Mouse (Mus musculus) forebrain, embryonic 15.5 days (tissue): ENCODE results near the gene Rab3ip. TPM values are rescaled to one million over a fixed set of nuclear protein-coding genes. Genes with fewer than 3 reads are reported as not detected.

Experiments
- ATAC-seq: fragments of 200-750 bp; cut with Nextera tagmentation; replicated peaks from 2 replicates; pipeline ENCODE4 v1.8.0; 2017; ENCODE audit warnings: mild to moderate bottlenecking, moderate TSS enrichment, moderate library complexity
- H3K27ac ChIP-seq: fragments of 300-500 bp; sonication (generic); replicated peaks from 2 replicates; pipeline ENCODE4 v1.5.1; 2015; ENCODE audit warnings: mild to moderate bottlenecking, inconsistent platforms
- H3K27me3 ChIP-seq: fragments of 300-500 bp; sonication (generic); 2 replicates; pipeline ENCODE4 v1.6.1; 2015; ENCODE audit warnings: inconsistent platforms
- H3K36me3 ChIP-seq: fragments of 300-500 bp; sonication (generic); 2 replicates; pipeline ENCODE4 v1.6.1; 2015; ENCODE audit warnings: mild to moderate bottlenecking, inconsistent platforms
- H3K4me1 ChIP-seq: fragments of 300-500 bp; sonication (generic); 2 replicates; pipeline ENCODE4 v1.6.1; 2015; ENCODE audit warnings: inconsistent platforms
- H3K4me2 ChIP-seq: fragments of 300-500 bp; sonication (generic); replicated peaks from 2 replicates; pipeline ENCODE4 v1.6.1; 2015; ENCODE audit warnings: mild to moderate bottlenecking, inconsistent platforms
- H3K4me3 ChIP-seq: fragments of 300-500 bp; sonication (generic); 2 replicates; pipeline ENCODE4 v1.5.1; 2015; ENCODE audit warnings: mild to moderate bottlenecking, inconsistent platforms
- H3K9ac ChIP-seq: fragments of 300-500 bp; sonication (generic); replicated peaks from 2 replicates; pipeline ENCODE4 v1.6.1; 2015; ENCODE audit warnings: mild to moderate bottlenecking, inconsistent platforms
- H3K9me3 ChIP-seq: fragments of 300-500 bp; sonication (generic); 2 replicates; pipeline ENCODE4 v1.6.1; 2016; ENCODE audit warnings: inconsistent platforms
- WGBS: fragments of 180-500 bp; shearing (Covaris S2); methylation state at CpG from one replicate; pipeline ENCODE4 v1.1.7; 2015; ENCODE audit warnings: mixed read lengths; 5-methylcytosine and 5-hydroxymethylcytosine counted together
- polyA plus RNA-seq: library from polyadenylated mRNA; unstranded; fragments of >200 nt; fragmentation: Nextera tagmentation; extraction: Ambion mirVana; gene quantifications from 2 replicates; pipeline ENCODE4 v1.2.1, GENCODE M21; 2015

The Rab3ip gene
- polyA plus RNA-seq, 1 experiment from 2014 or later, result 50.4 TPM

DNA sequence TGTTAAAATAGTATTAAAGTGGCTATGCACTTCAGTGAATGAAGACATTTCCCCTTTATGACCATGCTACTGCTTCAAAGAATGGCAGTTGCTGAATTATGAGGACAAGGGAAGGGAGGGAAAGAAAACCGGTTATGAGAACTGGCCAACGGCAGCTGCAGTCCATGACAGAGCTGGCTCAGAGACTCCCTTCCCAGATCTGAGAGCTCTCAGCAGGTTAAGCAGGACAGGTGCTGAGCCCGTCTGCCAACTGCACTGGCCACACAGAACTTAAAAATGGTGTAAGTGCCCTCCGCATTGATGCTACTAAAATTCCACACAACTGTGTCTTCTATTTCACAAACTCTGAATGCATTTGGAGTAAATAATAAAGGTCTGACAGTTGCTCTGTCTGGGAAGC is 73.1 kb downstream of the Rab3ip start:
- Histone ChIP-seq H3K4me1 (no peaks in the 10 kb centered on the region), H3K36me3 (no peaks in the 10 kb centered on the region), H3K9ac (no peak overlapping the region), H3K9me3 (no peaks in the 10 kb centered on the region), H3K4me2 (no peak overlapping the region), H3K4me3 (no peak overlapping the region), H3K27me3 (no peaks in the 10 kb centered on the region), H3K27ac (no peak overlapping the region)
- ATAC-seq, result no peak
- 81% methylated on average over 4 of the region's 4 CpGs for WGBS

DNA sequence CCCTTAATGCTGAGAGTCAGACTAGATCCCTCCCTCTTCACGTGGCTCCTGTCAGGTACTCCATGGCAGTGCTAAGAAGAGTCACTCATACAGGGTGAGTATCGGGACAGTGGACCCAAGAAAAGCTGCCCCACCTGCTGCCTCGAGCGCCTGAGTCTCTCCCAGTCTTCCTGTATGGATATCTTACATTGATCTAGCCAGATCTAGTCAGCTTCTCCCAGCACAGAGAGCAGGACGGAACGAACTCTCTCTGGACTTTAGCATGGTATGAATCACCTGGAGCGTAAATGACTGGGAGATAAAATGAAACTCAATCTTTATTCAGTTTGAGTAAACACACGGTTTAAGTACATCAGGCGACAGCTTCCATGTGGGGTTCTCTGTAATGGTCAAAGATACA is 76.1 kb downstream of the Rab3ip start:
- Histone ChIP-seq H3K36me3 (no peaks in the 10 kb centered on the region), H3K9ac (no peak overlapping the region), H3K27ac (no peak overlapping the region), H3K4me2 (no peak overlapping the region), H3K9me3 (no peaks in the 10 kb centered on the region), H3K27me3 (no peaks in the 10 kb centered on the region), H3K4me3 (no peak overlapping the region), H3K4me1 (no peaks in the 10 kb centered on the region; the same call in 1 of the 2 replicates)
- no peak for ATAC-seq
- 86% methylated on average over 9 of the region's 9 CpGs for WGBS

GRCm38 (mm10) chr10:116872016-116872410 is 78.6 kb downstream of the Rab3ip start:
- H3K4me3 ChIP-seq, result no peak overlapping the region
- no peaks in the 10 kb centered on the region for H3K27me3 ChIP-seq
- H3K36me3 ChIP-seq, result no peaks in the 10 kb centered on the region
- H3K27ac ChIP-seq, result 0 out of 2 replicates have a peak overlapping the region, but pooled peaks have one; percentile 33
- no peaks in the 10 kb centered on the region for H3K9me3 ChIP-seq
- no peak overlapping the region for H3K4me2 ChIP-seq
- no peaks in the 10 kb centered on the region; the same call in 1 of the 2 replicates for H3K4me1 ChIP-seq
- H3K9ac ChIP-seq, result no peak overlapping the region
- WGBS, result 84% methylated on average over 14 of the region's 14 CpGs
- ATAC-seq, result no peak

- Histone ChIP-seq H3K9me3 (no peaks in the 10 kb centered on the region), H3K27ac (peak overlapping the region; percentile 33; the same call in 1 of the 2 replicates), H3K9ac (no peak overlapping the region), H3K4me1 (no peaks in the 10 kb centered on the region; the same call in 1 of the 2 replicates), H3K4me2 (no peak overlapping the region), H3K36me3 (no peaks in the 10 kb centered on the region), H3K27me3 (no peaks in the 10 kb centered on the region), H3K4me3 (no peak overlapping the region)
- WGBS, result 73% methylated on average over 12 of the region's 12 CpGs
- peak; percentile 86 for ATAC-seq
Observed at GRCm38 (mm10) chr10:116871329-116872015, 79.1 kb downstream of the Rab3ip start.

GRCm38 (mm10) chr10:116870819-116871218 is 79.8 kb downstream of the Rab3ip start:
- Histone ChIP-seq H3K36me3 (no peaks in the 10 kb centered on the region), H3K4me2 (no peak overlapping the region), H3K27ac (no peak overlapping the region; the same call in 1 of the 2 replicates), H3K27me3 (no peaks in the 10 kb centered on the region), H3K9me3 (no peaks in the 10 kb centered on the region), H3K4me1 (no peaks in the 10 kb centered on the region; the same call in 1 of the 2 replicates), H3K4me3 (no peak overlapping the region), H3K9ac (no peak overlapping the region)
- 81% methylated on average over 6 of the region's 6 CpGs for WGBS
- ATAC-seq, result peak; percentile 41; the same call in 1 of the 2 replicates

Other genes with a start within 250 kb of the Rab3ip start
- 0.05 and 0.08 TPM in 2 replicates for gene Myrfl, start 53.9 kb downstream of the Rab3ip start, polyA plus RNA-seq
- not detected in 2 replicates for gene Gm10271, start 21.8 kb upstream of the Rab3ip start, polyA plus RNA-seq
- 0.10 TPM in 1 of 2 replicates, not detected in the other for gene Best3, start 35.5 kb upstream of the Rab3ip start, polyA plus RNA-seq
- not detected in 2 replicates for gene Lrrc10, start 94.6 kb upstream of the Rab3ip start, polyA plus RNA-seq
- gene Cct2, start 113.0 kb upstream of the Rab3ip start, polyA plus RNA-seq, result 273 and 274 TPM in 2 replicates
- 20.0 and 23.7 TPM in 2 replicates for gene Frs2, start 197.8 kb upstream of the Rab3ip start, polyA plus RNA-seq